Mouse (Mus musculus): ENCODE measurements at regions not wholly inside any gene's neighbourhood (a gene's known extent, or its start where the extent isn't known, plus 50 kb on each side); places are given as distances from the start of the nearest gene placed in this dataset.

DNA sequence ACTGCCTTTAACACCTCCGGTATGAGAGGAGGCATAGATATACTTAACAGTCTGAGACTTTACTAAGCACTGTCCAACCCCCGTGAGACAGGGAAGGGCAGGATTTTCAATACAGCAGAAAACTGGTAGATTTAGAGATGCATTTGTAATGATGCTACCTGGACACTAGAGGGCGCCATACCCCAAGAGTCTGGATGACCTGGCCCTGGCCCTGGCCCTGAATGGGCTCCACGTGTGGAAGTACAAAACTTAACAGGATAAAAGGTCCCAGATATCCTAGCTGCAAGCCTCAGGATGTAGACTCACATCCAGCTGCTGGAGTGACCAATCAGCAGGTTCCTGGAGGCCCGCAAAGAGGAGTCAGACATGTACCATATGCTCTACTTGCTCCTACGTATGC is 393.3 kb downstream of the Sox9 start:
- no peak for TF ChIP-seq POLR2A (IDR thresholded peaks at IDR 0.05; ENCODE audit: insufficient read depth, low read depth, low read length)
- TF ChIP-seq CTCF (IDR thresholded peaks at IDR 0.05; ENCODE audit: insufficient read depth, low read depth, low read length), result peak; percentile 46; the same call in 1 of the 2 replicates

All from olfactory bulb, adult 2 months (tissue).